Mouse (Mus musculus): ENCODE measurements at regions not wholly inside any gene's neighbourhood (a gene's known extent, or its start where the extent isn't known, plus 50 kb on each side); places are given as distances from the start of the nearest gene placed in this dataset.

GRCm38 (mm10) chr2:94590494-94590893 is 152.6 kb upstream of the Api5 start:
- DNase-seq (ENCODE audit: low read depth in 3 of 3, low spot score in 3 of 3), result no peak
- no peaks in the 10 kb centered on the region for H3K36me3 ChIP-seq (replicated peaks; ENCODE audit: control insufficient read depth, insufficient read depth, low read depth)
- no peak for TF ChIP-seq EP300 (IDR thresholded peaks at IDR 0.05; ENCODE audit: low read depth)
- no peak for TF ChIP-seq CTCF (IDR thresholded peaks at IDR 0.05; ENCODE audit: low read depth)
- 58% methylated on average over 6 of the region's 6 CpGs for WGBS (ENCODE audit: insufficient replicate concordance)
- no peak overlapping the region for H3K27ac ChIP-seq
- no peak overlapping the region for H3K9ac ChIP-seq (replicated peaks)
- no peak for ATAC-seq (ENCODE audit: insufficient read depth)
- H3K27me3 ChIP-seq (ENCODE audit: control insufficient read depth, insufficient read depth, low read length), result no peaks in the 10 kb centered on the region
- no peaks in the 10 kb centered on the region for H3K4me1 ChIP-seq (replicated peaks; ENCODE audit: control insufficient read depth in 2 of 2, insufficient read depth in 2 of 2, low read length in 1 of 2)
- H3K9me3 ChIP-seq (ENCODE audit: control insufficient read depth, low read length), result no peaks in the 10 kb centered on the region
- H3K4me3 ChIP-seq (ENCODE audit: insufficient read depth in 1 of 2, low read depth in 2 of 2, low read length in 2 of 2), result no peak overlapping the region
- no peak overlapping the region for H3K4me2 ChIP-seq (ENCODE audit: low read depth)

GRCm38 (mm10) chr2:94587255-94587654 is 149.3 kb upstream of the Api5 start:
- DNase-seq (ENCODE audit: low read depth in 3 of 3, low spot score in 3 of 3), result no peak
- Histone ChIP-seq H3K4me1 (replicated peaks; ENCODE audit: control insufficient read depth in 2 of 2, insufficient read depth in 2 of 2, low read length in 1 of 2) (no peaks in the 10 kb centered on the region), H3K27me3 (ENCODE audit: control insufficient read depth, insufficient read depth, low read length) (no peaks in the 10 kb centered on the region), H3K27ac (no peak overlapping the region), H3K4me2 (ENCODE audit: low read depth) (no peak overlapping the region), H3K4me3 (ENCODE audit: insufficient read depth in 1 of 2, low read depth in 2 of 2, low read length in 2 of 2) (no peak overlapping the region), H3K9ac (replicated peaks) (no peak overlapping the region), H3K36me3 (replicated peaks; ENCODE audit: control insufficient read depth, insufficient read depth, low read depth) (no peaks in the 10 kb centered on the region), H3K9me3 (ENCODE audit: control insufficient read depth, low read length) (no peaks in the 10 kb centered on the region)
- no peak for ATAC-seq (ENCODE audit: insufficient read depth)
- TF ChIP-seq CTCF (IDR thresholded peaks at IDR 0.05; ENCODE audit: low read depth) (no peak), EP300 (IDR thresholded peaks at IDR 0.05; ENCODE audit: low read depth) (no peak)
- WGBS (ENCODE audit: insufficient replicate concordance), result 37% methylated on average over 1 of the region's 1 CpGs

GRCm38 (mm10) chr2:94571646-94572045 is 133.7 kb upstream of the Api5 start:
- 64% methylated on average over 3 of the region's 3 CpGs for WGBS (ENCODE audit: insufficient replicate concordance)
- no peaks in the 10 kb centered on the region for H3K36me3 ChIP-seq (replicated peaks; ENCODE audit: control insufficient read depth, insufficient read depth, low read depth)
- H3K9ac ChIP-seq (replicated peaks), result no peak overlapping the region
- no peak overlapping the region for H3K4me2 ChIP-seq (ENCODE audit: low read depth)
- no peak overlapping the region for H3K27ac ChIP-seq
- no peaks in the 10 kb centered on the region for H3K27me3 ChIP-seq (ENCODE audit: control insufficient read depth, insufficient read depth, low read length)
- no peak for ATAC-seq (ENCODE audit: insufficient read depth)
- H3K4me1 ChIP-seq (replicated peaks; ENCODE audit: control insufficient read depth in 2 of 2, insufficient read depth in 2 of 2, low read length in 1 of 2), result no peaks in the 10 kb centered on the region
- H3K9me3 ChIP-seq (ENCODE audit: control insufficient read depth, low read length), result no peaks in the 10 kb centered on the region
- DNase-seq (ENCODE audit: low read depth in 3 of 3, low spot score in 3 of 3), result no peak
- TF ChIP-seq CTCF (IDR thresholded peaks at IDR 0.05; ENCODE audit: low read depth), result no peak
- no peak for TF ChIP-seq EP300 (IDR thresholded peaks at IDR 0.05; ENCODE audit: low read depth)
- no peak overlapping the region for H3K4me3 ChIP-seq (ENCODE audit: insufficient read depth in 1 of 2, low read depth in 2 of 2, low read length in 2 of 2)

GRCm38 (mm10) chr2:94541230-94541905 is 103.4 kb upstream of the Api5 start:
- DNase-seq (ENCODE audit: low read depth in 3 of 3, low spot score in 3 of 3) (no peak), ATAC-seq (ENCODE audit: insufficient read depth) (no peak)
- H3K27ac ChIP-seq, result no peak overlapping the region
- no peaks in the 10 kb centered on the region for H3K9me3 ChIP-seq (ENCODE audit: control insufficient read depth, low read length)
- no peaks in the 10 kb centered on the region for H3K4me1 ChIP-seq (replicated peaks; ENCODE audit: control insufficient read depth in 2 of 2, insufficient read depth in 2 of 2, low read length in 1 of 2)
- H3K9ac ChIP-seq (replicated peaks), result no peak overlapping the region
- no peak overlapping the region for H3K4me3 ChIP-seq (ENCODE audit: insufficient read depth in 1 of 2, low read depth in 2 of 2, low read length in 2 of 2)
- no peaks in the 10 kb centered on the region for H3K36me3 ChIP-seq (replicated peaks; ENCODE audit: control insufficient read depth, insufficient read depth, low read depth)
- no peak overlapping the region for H3K4me2 ChIP-seq (ENCODE audit: low read depth)
- 59% methylated on average over 3 of the region's 3 CpGs for WGBS (ENCODE audit: insufficient replicate concordance)
- no peak for TF ChIP-seq EP300 (IDR thresholded peaks at IDR 0.05; ENCODE audit: low read depth)
- TF ChIP-seq CTCF (IDR thresholded peaks at IDR 0.05; ENCODE audit: low read depth), result no peak
- no peaks in the 10 kb centered on the region for H3K27me3 ChIP-seq (ENCODE audit: control insufficient read depth, insufficient read depth, low read length)

GRCm38 (mm10) chr2:94536631-94537030 is 98.7 kb upstream of the Api5 start:
- no peak overlapping the region for H3K27ac ChIP-seq
- ATAC-seq (ENCODE audit: insufficient read depth) (no peak), DNase-seq (ENCODE audit: low read depth in 3 of 3, low spot score in 3 of 3) (no peak)
- H3K27me3 ChIP-seq (ENCODE audit: control insufficient read depth, insufficient read depth, low read length), result no peaks in the 10 kb centered on the region
- no peaks in the 10 kb centered on the region for H3K9me3 ChIP-seq (ENCODE audit: control insufficient read depth, low read length)
- 48% methylated on average over 4 of the region's 4 CpGs for WGBS (ENCODE audit: insufficient replicate concordance)
- H3K9ac ChIP-seq (replicated peaks), result no peak overlapping the region
- no peaks in the 10 kb centered on the region for H3K36me3 ChIP-seq (replicated peaks; ENCODE audit: control insufficient read depth, insufficient read depth, low read depth)
- H3K4me2 ChIP-seq (ENCODE audit: low read depth), result no peak overlapping the region
- no peak for TF ChIP-seq EP300 (IDR thresholded peaks at IDR 0.05; ENCODE audit: low read depth)
- no peak for TF ChIP-seq CTCF (IDR thresholded peaks at IDR 0.05; ENCODE audit: low read depth)
- no peaks in the 10 kb centered on the region for H3K4me1 ChIP-seq (replicated peaks; ENCODE audit: control insufficient read depth in 2 of 2, insufficient read depth in 2 of 2, low read length in 1 of 2)
- H3K4me3 ChIP-seq (ENCODE audit: insufficient read depth in 1 of 2, low read depth in 2 of 2, low read length in 2 of 2), result no peak overlapping the region

Measured in liver, embryonic 14.5 days (tissue).